Mouse (Mus musculus) gastrocnemius, postnatal 10 days (tissue): ENCODE data around the gene Tpm3. TPM values are rescaled to one million over a fixed set of nuclear protein-coding genes. Genes with fewer than 3 reads are reported as not detected.
A peak's percentile ranks its signal among the peaks of the same experiment; 100 is the strongest.
"Not testable (repeated sequence)": the region's sequence is repeated elsewhere in the genome, so short reads cannot be mapped to it uniquely, and the experiment has no call there.

Experiments used
- DNase-seq: peaks from one replicate; pipeline ENCODE4 v3.0.0; 2021; ENCODE audit warnings: mixed read lengths
- total RNA-seq, 2 experiments: library from RNA; stranded (reverse); gene quantifications; 2 replicates each; pipeline ENCODE4 v1.2.3; 2021

Tpm3 gene
- total RNA-seq, 2 experiments from 2014 or later, result 277 to 366 TPM

- no peak for DNase-seq
These were observed 11.4 kb downstream of the Tpm3 start for GRCm38 (mm10) chr3:90083698-90084324.

GRCm38 (mm10) chr3:90084790-90085189 is 12.3 kb downstream of the Tpm3 start:
- DNase-seq, result no peak

- DNase-seq, result no peak
These were observed 12.8 kb downstream of the Tpm3 start for GRCm38 (mm10) chr3:90085281-90085680.

GRCm38 (mm10) chr3:90086068-90086467 is 13.6 kb downstream of the Tpm3 start:
- no peak for DNase-seq

GRCm38 (mm10) chr3:90088617-90089016 is 16.2 kb downstream of the Tpm3 start:
- DNase-seq, result no peak

- DNase-seq, result no peak
These were observed 18.4 kb downstream of the Tpm3 start for GRCm38 (mm10) chr3:90090892-90091291.

GRCm38 (mm10) chr3:90094453-90094852 is 22.0 kb downstream of the Tpm3 start:
- DNase-seq, result no peak

GRCm38 (mm10) chr3:90097928-90098327 is 25.5 kb downstream of the Tpm3 start:
- no peak for DNase-seq

- no peak for DNase-seq
These were observed 28.6 kb downstream of the Tpm3 start for GRCm38 (mm10) chr3:90101010-90101409.

GRCm38 (mm10) chr3:90101673-90102072 is 29.2 kb downstream of the Tpm3 start:
- DNase-seq, result no peak

GRCm38 (mm10) chr3:90102239-90102638 is 29.8 kb downstream of the Tpm3 start:
- DNase-seq, result no peak

- DNase-seq, result no peak
These were observed 30.7 kb downstream of the Tpm3 start for GRCm38 (mm10) chr3:90103176-90103575.

- no peak for DNase-seq
These were observed 31.5 kb downstream of the Tpm3 start, which contains the start of gene Nup210l for GRCm38 (mm10) chr3:90103938-90104337. Gene Nup210l, plus strand, starts transcription at chr3:90104132.

GRCm38 (mm10) chr3:90111706-90112105 is 39.3 kb downstream of the Tpm3 start:
- no peak for DNase-seq

GRCm38 (mm10) chr3:90114342-90114741 is 41.9 kb downstream of the Tpm3 start:
- DNase-seq, result no peak

GRCm38 (mm10) chr3:90115526-90115925 is 43.1 kb downstream of the Tpm3 start:
- no peak for DNase-seq

GRCm38 (mm10) chr3:90118132-90118790 is 45.8 kb downstream of the Tpm3 start:
- DNase-seq, result peak; percentile 29

- DNase-seq, result not testable (repeated sequence)
These were observed 49.6 kb downstream of the Tpm3 start for GRCm38 (mm10) chr3:90122036-90122435.

- no peak for DNase-seq
These were observed 53.3 kb downstream of the Tpm3 start for GRCm38 (mm10) chr3:90125710-90126109.

- no peak for DNase-seq
These were observed 55.4 kb downstream of the Tpm3 start for GRCm38 (mm10) chr3:90127881-90128280.

- DNase-seq, result no peak
These were observed 60.3 kb downstream of the Tpm3 start for GRCm38 (mm10) chr3:90132745-90133144.

- DNase-seq, result no peak
These were observed 60.9 kb downstream of the Tpm3 start for GRCm38 (mm10) chr3:90133331-90133730.

- DNase-seq, result no peak
These were observed 62.0 kb downstream of the Tpm3 start for GRCm38 (mm10) chr3:90134483-90134882.

- no peak for DNase-seq
These were observed 62.5 kb downstream of the Tpm3 start for GRCm38 (mm10) chr3:90134993-90135392.
